Mouse (Mus musculus): ENCODE measurements around the gene Mettl7a1. TPM values are rescaled to one million over a fixed set of nuclear protein-coding genes. Genes with fewer than 3 reads are reported as not detected.
"Not testable (repeated sequence)": the region's sequence is repeated elsewhere in the genome, so short reads cannot be mapped to it uniquely, and the experiment has no call there.

Gene Mettl7a1
- polyA plus RNA-seq, 1 experiment from 2014 or later: 3.7 TPM

GRCm38 (mm10) chr15:100290858-100291257, 13.1 kb upstream of the Mettl7a1 start:
- no peaks in the 10 kb centered on the region for H3K27me3 ChIP-seq (ENCODE audit: control insufficient read depth, insufficient read depth, low read depth, low read length)
- no peaks in the 10 kb centered on the region for H3K9me3 ChIP-seq (replicated peaks; ENCODE audit: control insufficient read depth, low read length, poor library complexity, severe bottlenecking)
- H3K4me2 ChIP-seq (ENCODE audit: low read length): no peak overlapping the region
- no peak overlapping the region for H3K9ac ChIP-seq (ENCODE audit: low read depth, low read length)
- H3K36me3 ChIP-seq (ENCODE audit: control insufficient read depth, insufficient read depth, low read length): no peaks in the 10 kb centered on the region
- no peak overlapping the region for H3K4me3 ChIP-seq (ENCODE audit: low read depth, low read length)
- no peak overlapping the region for H3K27ac ChIP-seq (ENCODE audit: low read length)
- WGBS: 80% methylated on average over 5 of the region's 5 CpGs
- ATAC-seq: no peak
- H3K4me1 ChIP-seq (ENCODE audit: control insufficient read depth, insufficient read depth, low read length): no peaks in the 10 kb centered on the region

DNA sequence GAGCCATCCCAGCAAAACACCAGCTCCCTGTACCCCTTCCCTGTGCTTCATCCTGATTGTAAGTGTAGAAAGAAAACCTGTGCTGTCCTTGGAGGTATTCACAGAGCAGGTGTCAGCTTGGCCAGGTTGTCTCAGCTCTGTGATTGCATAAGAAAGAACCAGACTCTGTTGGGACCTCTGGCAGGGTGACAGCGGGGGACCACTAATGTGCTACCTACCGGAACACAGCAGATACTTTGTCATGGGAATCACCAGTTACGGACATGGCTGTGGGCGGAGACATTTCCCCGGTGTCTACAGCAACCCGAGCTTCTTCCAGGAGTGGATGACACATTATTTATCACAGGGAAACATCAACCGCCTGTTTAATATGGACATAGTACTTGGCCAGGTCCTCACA, 11.6 kb upstream of the Mettl7a1 start:
- Histone ChIP-seq H3K36me3 (ENCODE audit: control insufficient read depth, insufficient read depth, low read length) (no peaks in the 10 kb centered on the region), H3K4me3 (ENCODE audit: low read depth, low read length) (no peak overlapping the region), H3K9ac (ENCODE audit: low read depth, low read length) (no peak overlapping the region), H3K27me3 (ENCODE audit: control insufficient read depth, insufficient read depth, low read depth, low read length) (no peaks in the 10 kb centered on the region), H3K9me3 (replicated peaks; ENCODE audit: control insufficient read depth, low read length, poor library complexity, severe bottlenecking) (no peaks in the 10 kb centered on the region), H3K4me1 (ENCODE audit: control insufficient read depth, insufficient read depth, low read length) (no peaks in the 10 kb centered on the region), H3K27ac (ENCODE audit: low read length) (no peak overlapping the region), H3K4me2 (ENCODE audit: low read length) (no peak overlapping the region)
- ATAC-seq: no peak
- 80% methylated on average over 7 of the region's 7 CpGs for WGBS

DNA sequence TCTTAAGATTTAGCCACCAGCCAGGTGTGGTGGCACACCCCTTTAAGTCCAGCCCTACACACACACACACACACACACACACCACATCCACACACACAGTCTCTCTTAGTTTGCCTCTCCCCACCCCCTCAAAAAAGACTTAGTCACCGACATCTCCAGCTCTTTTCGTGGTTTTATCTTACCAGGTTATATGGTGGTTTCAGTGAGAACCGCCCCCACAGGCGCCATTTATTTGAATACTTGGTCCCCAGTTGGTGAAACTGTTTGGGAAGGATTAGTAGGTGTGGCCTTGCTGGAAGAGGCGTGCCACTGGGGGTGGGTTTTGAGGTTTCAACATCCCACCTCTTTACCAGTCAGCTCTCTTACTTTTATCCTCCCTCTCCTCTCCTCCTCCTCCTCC, 6.1 kb upstream of the Mettl7a1 start:
- Histone ChIP-seq H3K27me3 (ENCODE audit: control insufficient read depth, insufficient read depth, low read depth, low read length) (no peaks in the 10 kb centered on the region), H3K4me3 (ENCODE audit: low read depth, low read length) (no peak overlapping the region), H3K4me1 (ENCODE audit: control insufficient read depth, insufficient read depth, low read length) (no peaks in the 10 kb centered on the region), H3K9ac (ENCODE audit: low read depth, low read length) (no peak overlapping the region), H3K27ac (ENCODE audit: low read length) (no peak overlapping the region), H3K9me3 (replicated peaks; ENCODE audit: control insufficient read depth, low read length, poor library complexity, severe bottlenecking) (no peaks in the 10 kb centered on the region), H3K36me3 (ENCODE audit: control insufficient read depth, insufficient read depth, low read length) (no peaks in the 10 kb centered on the region), H3K4me2 (ENCODE audit: low read length) (no peak overlapping the region)
- ATAC-seq: no peak
- 93% methylated on average over 5 of the region's 5 CpGs for WGBS

GRCm38 (mm10) chr15:100300499-100300898, 3.4 kb upstream of the Mettl7a1 start:
- H3K4me2 ChIP-seq (ENCODE audit: low read length): no peak overlapping the region
- no peaks in the 10 kb centered on the region for H3K9me3 ChIP-seq (replicated peaks; ENCODE audit: control insufficient read depth, low read length, poor library complexity, severe bottlenecking)
- no peak overlapping the region for H3K4me3 ChIP-seq (ENCODE audit: low read depth, low read length)
- H3K36me3 ChIP-seq (ENCODE audit: control insufficient read depth, insufficient read depth, low read length): no peaks in the 10 kb centered on the region
- no peak overlapping the region for H3K9ac ChIP-seq (ENCODE audit: low read depth, low read length)
- no peak overlapping the region for H3K27ac ChIP-seq (ENCODE audit: low read length)
- WGBS: 84% methylated on average over 6 of the region's 6 CpGs
- ATAC-seq: no peak
- H3K27me3 ChIP-seq (ENCODE audit: control insufficient read depth, insufficient read depth, low read depth, low read length): no peaks in the 10 kb centered on the region
- H3K4me1 ChIP-seq (ENCODE audit: control insufficient read depth, insufficient read depth, low read length): peaks cover 4% of the 10 kb centered on the region

- H3K4me3 ChIP-seq (ENCODE audit: low read depth, low read length): no peak overlapping the region
- no peaks in the 10 kb centered on the region for H3K27me3 ChIP-seq (ENCODE audit: control insufficient read depth, insufficient read depth, low read depth, low read length)
- H3K27ac ChIP-seq (ENCODE audit: low read length): no peak overlapping the region
- no peak for ATAC-seq
- H3K9ac ChIP-seq (ENCODE audit: low read depth, low read length): no peak overlapping the region
- H3K4me2 ChIP-seq (ENCODE audit: low read length): no peak overlapping the region
- H3K9me3 ChIP-seq (replicated peaks; ENCODE audit: control insufficient read depth, low read length, poor library complexity, severe bottlenecking): no peaks in the 10 kb centered on the region
- peaks cover 8% of the 10 kb centered on the region for H3K4me1 ChIP-seq (ENCODE audit: control insufficient read depth, insufficient read depth, low read length)
- H3K36me3 ChIP-seq (ENCODE audit: control insufficient read depth, insufficient read depth, low read length): no peaks in the 10 kb centered on the region
- WGBS: 64% methylated on average over 15 of the region's 15 CpGs
Observed at GRCm38 (mm10) chr15:100301556-100301955, 2.4 kb upstream of the Mettl7a1 start.

- H3K27me3 ChIP-seq (ENCODE audit: control insufficient read depth, insufficient read depth, low read depth, low read length): no peaks in the 10 kb centered on the region
- H3K9ac ChIP-seq (ENCODE audit: low read depth, low read length): no peak overlapping the region
- peak overlapping the region; percentile 53 for H3K4me3 ChIP-seq (ENCODE audit: low read depth, low read length)
- WGBS: 46% methylated on average over 8 of the region's 8 CpGs
- H3K4me1 ChIP-seq (ENCODE audit: control insufficient read depth, insufficient read depth, low read length): peaks cover 8% of the 10 kb centered on the region
- peak overlapping the region; percentile 78 for H3K4me2 ChIP-seq (ENCODE audit: low read length)
- H3K9me3 ChIP-seq (replicated peaks; ENCODE audit: control insufficient read depth, low read length, poor library complexity, severe bottlenecking): no peaks in the 10 kb centered on the region
- peak overlapping the region; percentile 89; the same call in 1 of the 2 replicates for H3K27ac ChIP-seq (ENCODE audit: low read length)
- no peaks in the 10 kb centered on the region for H3K36me3 ChIP-seq (ENCODE audit: control insufficient read depth, insufficient read depth, low read length)
- no peak for ATAC-seq
Observed at GRCm38 (mm10) chr15:100303428-100304018, 417 bp upstream of the Mettl7a1 start.

DNA sequence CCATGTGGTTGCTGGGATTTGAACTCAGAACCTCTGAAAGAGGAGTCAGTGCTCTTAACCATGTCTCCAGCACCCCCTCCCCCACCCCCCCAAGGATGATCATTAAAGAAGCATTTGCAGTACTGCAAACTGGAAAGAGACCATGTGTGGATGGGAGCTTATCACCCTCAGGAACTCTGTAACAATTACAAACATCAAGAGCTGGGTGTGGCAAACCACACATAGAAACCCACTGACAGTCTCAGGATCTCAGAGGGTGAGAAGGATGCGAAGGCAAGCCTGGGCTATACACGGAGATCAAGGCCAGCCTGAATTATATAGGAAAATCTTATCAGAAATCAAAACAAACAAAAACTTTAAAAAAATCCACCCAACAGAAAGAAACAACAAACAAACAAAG, 2.3 kb downstream of the Mettl7a1 start:
- H3K36me3 ChIP-seq (ENCODE audit: control insufficient read depth, insufficient read depth, low read length): no peaks in the 10 kb centered on the region
- H3K9me3 ChIP-seq (replicated peaks; ENCODE audit: control insufficient read depth, low read length, poor library complexity, severe bottlenecking): no peaks in the 10 kb centered on the region
- no peak overlapping the region for H3K4me3 ChIP-seq (ENCODE audit: low read depth, low read length)
- no peak overlapping the region for H3K4me2 ChIP-seq (ENCODE audit: low read length)
- ATAC-seq: no peak
- peaks cover 8% of the 10 kb centered on the region for H3K4me1 ChIP-seq (ENCODE audit: control insufficient read depth, insufficient read depth, low read length)
- H3K9ac ChIP-seq (ENCODE audit: low read depth, low read length): no peak overlapping the region
- H3K27ac ChIP-seq (ENCODE audit: low read length): no peak overlapping the region
- WGBS: 85% methylated on average over 2 of the region's 2 CpGs
- no peaks in the 10 kb centered on the region for H3K27me3 ChIP-seq (ENCODE audit: control insufficient read depth, insufficient read depth, low read depth, low read length)

DNA sequence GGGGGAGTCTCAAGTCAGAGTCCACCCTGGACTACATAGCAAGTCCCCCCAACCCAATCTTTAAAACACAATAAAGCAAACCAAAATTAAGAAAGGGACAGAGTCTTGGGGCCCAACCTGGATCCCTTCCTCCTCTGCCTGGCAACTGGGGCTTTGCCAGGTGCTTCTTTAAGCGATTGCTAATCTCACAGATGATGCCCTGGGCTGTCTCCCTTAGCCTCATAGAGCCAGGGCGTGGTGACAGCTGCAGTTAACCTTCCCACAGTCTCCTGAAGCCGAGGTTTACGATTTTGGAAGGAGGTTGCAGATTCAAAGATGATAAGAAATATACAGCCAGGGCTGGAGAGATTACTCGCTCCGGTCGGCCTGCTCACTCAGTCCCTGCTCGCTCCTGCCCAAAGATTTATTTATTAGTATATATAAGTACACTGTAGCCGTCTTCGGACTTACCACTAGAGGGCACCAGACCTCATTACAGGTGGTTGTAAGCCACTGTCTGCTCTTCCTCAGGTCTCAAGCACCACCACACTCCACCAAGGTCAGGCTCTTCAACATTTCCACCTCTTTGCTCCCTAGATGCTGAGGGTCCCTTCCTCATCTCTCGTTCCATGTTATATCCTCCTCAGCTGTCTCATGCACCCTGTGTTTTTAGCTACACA, 3.6 kb downstream of the Mettl7a1 start:
- not testable (repeated sequence) for H3K4me2 ChIP-seq (ENCODE audit: low read length); ATAC-seq; H3K4me1 ChIP-seq (ENCODE audit: control insufficient read depth, insufficient read depth, low read length); H3K36me3 ChIP-seq (ENCODE audit: control insufficient read depth, insufficient read depth, low read length); H3K9ac ChIP-seq (ENCODE audit: low read depth, low read length); H3K9me3 ChIP-seq (replicated peaks; ENCODE audit: control insufficient read depth, low read length, poor library complexity, severe bottlenecking); H3K27me3 ChIP-seq (ENCODE audit: control insufficient read depth, insufficient read depth, low read depth, low read length); H3K27ac ChIP-seq (ENCODE audit: low read length); H3K4me3 ChIP-seq (ENCODE audit: low read depth, low read length)
- 43% methylated on average over 11 of the region's 11 CpGs for WGBS

DNA sequence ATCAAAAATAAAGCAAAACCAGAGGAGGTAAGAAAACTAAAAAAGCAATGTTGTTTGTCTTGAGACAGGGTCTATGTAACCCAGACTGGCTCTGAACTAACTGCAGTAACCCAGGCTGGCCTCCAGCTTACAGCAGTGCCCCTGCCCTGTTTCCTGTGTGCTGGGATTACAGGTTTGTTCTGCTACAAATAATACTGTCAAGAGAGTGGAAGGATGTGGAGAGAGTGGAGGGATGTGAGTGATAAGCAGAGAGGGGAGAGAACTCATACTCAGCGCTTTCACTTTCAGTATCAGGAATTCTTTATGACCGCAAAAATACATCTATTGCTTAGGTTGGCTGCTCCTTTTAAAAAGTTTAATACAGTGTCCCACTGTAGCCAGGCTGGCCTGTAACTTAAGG, 8.4 kb downstream of the Mettl7a1 start:
- Histone ChIP-seq H3K36me3 (ENCODE audit: control insufficient read depth, insufficient read depth, low read length) (no peaks in the 10 kb centered on the region), H3K27me3 (ENCODE audit: control insufficient read depth, insufficient read depth, low read depth, low read length) (no peaks in the 10 kb centered on the region)
- WGBS: 100% methylated on average over 2 of the region's 2 CpGs

More for the DNA sequence above, 8.4 kb downstream of the Mettl7a1 start:
- no peaks in the 10 kb centered on the region for H3K9me3 ChIP-seq (replicated peaks; ENCODE audit: control insufficient read depth, low read length, poor library complexity, severe bottlenecking)
- H3K9ac ChIP-seq (ENCODE audit: low read depth, low read length): no peak overlapping the region
- no peak overlapping the region for H3K27ac ChIP-seq (ENCODE audit: low read length)
- no peaks in the 10 kb centered on the region for H3K4me1 ChIP-seq (ENCODE audit: control insufficient read depth, insufficient read depth, low read length)
- ATAC-seq: no peak
- no peak overlapping the region for H3K4me3 ChIP-seq (ENCODE audit: low read depth, low read length)
- no peak overlapping the region for H3K4me2 ChIP-seq (ENCODE audit: low read length)
